Mouse (Mus musculus): ENCODE results near the gene Scube2.

DNA sequence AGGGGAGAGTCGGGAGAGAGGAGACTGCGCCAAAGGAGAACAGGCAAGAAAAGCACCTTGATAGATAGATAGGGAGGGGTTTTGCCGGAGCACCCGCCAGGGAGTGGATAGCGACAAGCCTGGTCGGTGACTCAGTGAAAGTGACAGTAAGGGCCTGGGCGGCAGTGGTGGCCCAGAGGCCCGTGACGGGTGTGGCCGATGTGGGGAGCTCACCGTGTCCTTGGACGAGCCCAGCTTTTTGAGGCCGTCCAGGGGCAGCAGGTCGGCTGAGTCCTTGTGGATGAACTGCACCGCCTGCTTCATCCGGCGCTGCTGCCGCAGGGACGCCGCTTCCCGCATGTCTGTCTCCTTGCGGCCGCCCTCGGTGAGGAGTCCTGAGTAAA lies 84.4 kb downstream of the Scube2 start:
- TF ChIP-seq MAFK (IDR thresholded peaks at IDR 0.05; ENCODE audit: insufficient read depth, low read depth, low read length): no peak
- no peak for TF ChIP-seq CHD2 (IDR thresholded peaks at IDR 0.05; ENCODE audit: low read depth, low read length)
- TF ChIP-seq HCFC1 (IDR thresholded peaks at IDR 0.05; ENCODE audit: borderline replicate concordance, insufficient read depth, low read length): no peak
- TF ChIP-seq ZNF384 (IDR thresholded peaks at IDR 0.05; ENCODE audit: low read depth, low read length): no peak
